Mouse (Mus musculus): ENCODE results near the gene Ankrd34a.

Ankrd34a gene

DNA sequence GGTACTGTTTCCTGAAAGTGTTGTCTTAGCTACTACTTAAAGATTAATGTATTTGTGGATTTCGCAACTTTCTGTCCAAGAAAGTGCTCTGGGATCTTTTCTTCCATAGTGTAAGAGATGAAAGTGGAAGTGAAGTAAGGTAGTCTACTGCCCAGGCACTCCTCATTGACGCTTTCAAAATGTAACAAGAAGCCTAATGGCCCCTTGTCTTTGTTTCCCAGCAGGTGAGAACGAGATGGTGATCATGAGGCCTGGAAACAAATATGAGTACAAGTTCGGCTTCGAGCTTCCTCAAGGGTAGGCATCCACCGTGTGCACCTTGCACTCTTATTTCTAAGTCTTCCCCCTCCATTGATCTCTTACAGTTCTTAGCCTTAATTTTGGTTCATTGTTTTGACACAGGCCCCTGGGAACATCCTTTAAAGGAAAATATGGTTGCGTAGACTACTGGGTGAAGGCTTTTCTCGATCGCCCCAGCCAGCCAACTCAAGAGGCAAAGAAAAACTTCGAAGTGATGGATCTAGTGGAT, 37.7 kb upstream of the Ankrd34a start:
- DNase-seq (ENCODE audit: low read depth, low spot score) = peak; percentile 39
- peaks cover 22% of the 10 kb centered on the region for H3K36me3 ChIP-seq (ENCODE audit: control insufficient read depth, insufficient read depth, low read length, poor library complexity, severe bottlenecking)
- no peaks in the 10 kb centered on the region for H3K27me3 ChIP-seq (ENCODE audit: control insufficient read depth, insufficient read depth, low read length, poor library complexity, severe bottlenecking)

DNA sequence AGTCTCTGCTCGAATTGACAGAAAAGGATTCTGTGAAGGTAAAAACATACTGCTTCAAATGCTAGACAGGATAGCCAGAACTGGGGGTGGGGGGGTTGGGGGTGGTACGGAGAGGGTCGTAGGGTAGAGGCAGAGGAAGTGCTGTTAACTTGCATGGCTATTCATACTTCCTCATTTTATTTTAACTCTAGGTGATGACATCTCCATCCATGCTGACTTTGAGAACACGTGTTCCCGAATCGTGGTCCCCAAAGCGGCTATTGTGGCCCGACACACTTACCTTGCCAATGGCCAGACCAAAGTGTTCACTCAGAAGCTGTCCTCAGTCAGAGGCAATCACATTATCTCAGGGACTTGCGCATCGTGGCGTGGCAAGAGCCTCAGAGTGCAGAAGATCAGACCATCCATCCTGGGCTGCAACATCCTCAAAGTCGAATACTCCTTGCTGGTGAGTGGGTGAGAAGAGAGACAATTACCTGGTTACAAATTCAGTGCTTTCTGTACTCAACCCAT, 37.0 kb upstream of the Ankrd34a start:
- DNase-seq (ENCODE audit: low read depth, low spot score) = peak; percentile 67
- peaks cover 22% of the 10 kb centered on the region for H3K36me3 ChIP-seq (ENCODE audit: control insufficient read depth, insufficient read depth, low read length, poor library complexity, severe bottlenecking)
- H3K27me3 ChIP-seq (ENCODE audit: control insufficient read depth, insufficient read depth, low read length, poor library complexity, severe bottlenecking) = no peaks in the 10 kb centered on the region

DNA sequence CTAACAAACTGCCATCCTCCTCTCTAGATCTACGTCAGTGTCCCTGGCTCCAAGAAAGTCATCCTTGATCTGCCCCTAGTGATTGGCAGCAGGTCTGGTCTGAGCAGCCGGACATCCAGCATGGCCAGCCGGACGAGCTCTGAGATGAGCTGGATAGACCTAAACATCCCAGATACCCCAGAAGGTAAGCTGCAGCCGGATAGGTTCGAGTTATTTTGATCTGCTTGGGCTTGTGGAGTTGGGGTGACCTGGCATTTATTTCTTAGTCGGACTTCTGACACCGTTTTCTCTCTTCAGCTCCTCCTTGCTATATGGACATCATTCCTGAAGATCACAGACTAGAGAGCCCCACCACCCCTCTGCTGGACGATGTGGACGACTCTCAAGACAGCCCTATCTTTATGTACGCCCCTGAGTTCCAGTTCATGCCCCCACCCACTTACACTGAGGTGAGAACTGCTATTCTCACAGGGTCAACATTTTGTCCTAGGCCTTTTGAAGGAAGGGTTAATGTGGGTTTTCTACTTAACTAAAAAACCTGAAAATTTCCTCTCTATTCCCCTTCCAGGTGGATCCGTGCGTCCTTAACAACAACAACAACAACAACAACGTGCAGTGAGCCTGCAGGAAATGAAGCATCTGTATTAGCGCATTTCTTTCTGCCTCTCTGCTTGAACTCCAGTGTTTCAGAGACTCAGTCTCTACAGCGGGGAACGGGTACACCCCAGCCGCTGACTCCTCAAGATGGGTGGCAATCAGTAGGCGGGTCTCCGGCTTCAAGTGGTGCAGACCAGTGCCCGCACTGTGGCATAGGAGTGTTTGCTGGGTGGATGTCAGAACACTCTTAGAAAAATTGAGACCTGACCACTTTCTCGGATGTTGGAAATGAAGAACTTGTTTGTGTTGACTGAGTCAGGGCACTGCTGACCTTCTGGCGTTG, 36.3 kb upstream of the Ankrd34a start:
- Histone ChIP-seq H3K36me3 (ENCODE audit: control insufficient read depth, insufficient read depth, low read length, poor library complexity, severe bottlenecking) (peaks cover 22% of the 10 kb centered on the region), H3K27me3 (ENCODE audit: control insufficient read depth, insufficient read depth, low read length, poor library complexity, severe bottlenecking) (no peaks in the 10 kb centered on the region)
- DNase-seq (ENCODE audit: low read depth, low spot score) = peak; percentile 34

DNA sequence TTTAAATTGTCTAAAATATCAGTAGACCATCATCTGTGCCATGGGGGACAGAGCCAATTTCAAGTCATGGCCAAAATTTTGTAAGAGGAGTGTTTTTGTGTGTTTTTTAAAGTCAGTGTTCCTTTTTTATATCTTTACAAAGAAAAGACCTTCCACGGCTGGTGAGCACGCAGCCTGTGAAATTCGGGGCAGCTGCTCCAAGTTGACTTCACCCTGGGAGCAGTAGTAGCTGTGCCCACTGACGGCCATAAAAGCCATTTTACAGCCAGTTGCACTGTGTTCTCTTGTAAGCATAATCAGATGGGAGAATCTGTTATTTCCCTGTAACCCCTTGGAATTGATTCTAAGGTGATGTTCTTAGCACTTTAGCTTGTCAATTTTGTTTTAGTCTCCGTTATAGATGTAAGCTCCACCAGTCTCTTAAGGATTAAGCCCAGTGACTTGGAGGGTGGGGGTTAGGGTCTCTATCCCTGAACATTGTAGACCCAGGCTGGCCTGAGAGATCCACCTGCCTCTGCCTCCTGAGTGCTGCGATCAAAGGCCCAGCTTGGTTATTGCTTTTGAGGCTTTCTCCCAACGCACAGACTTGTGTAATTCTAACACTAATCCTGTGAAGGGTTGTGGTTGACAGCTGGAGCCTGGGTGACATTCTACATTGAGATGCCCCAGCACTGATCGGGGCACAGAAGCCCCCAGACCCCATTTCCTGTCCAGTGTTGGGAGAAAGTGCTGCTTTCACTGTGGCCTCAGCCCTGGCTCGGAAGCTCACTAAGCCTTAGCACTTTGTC, 35.4 kb upstream of the Ankrd34a start:
- no peaks in the 10 kb centered on the region for H3K27me3 ChIP-seq (ENCODE audit: control insufficient read depth, insufficient read depth, low read length, poor library complexity, severe bottlenecking)
- H3K36me3 ChIP-seq (ENCODE audit: control insufficient read depth, insufficient read depth, low read length, poor library complexity, severe bottlenecking) = peaks cover 22% of the 10 kb centered on the region
- DNase-seq (ENCODE audit: low read depth, low spot score) = no peak

DNA sequence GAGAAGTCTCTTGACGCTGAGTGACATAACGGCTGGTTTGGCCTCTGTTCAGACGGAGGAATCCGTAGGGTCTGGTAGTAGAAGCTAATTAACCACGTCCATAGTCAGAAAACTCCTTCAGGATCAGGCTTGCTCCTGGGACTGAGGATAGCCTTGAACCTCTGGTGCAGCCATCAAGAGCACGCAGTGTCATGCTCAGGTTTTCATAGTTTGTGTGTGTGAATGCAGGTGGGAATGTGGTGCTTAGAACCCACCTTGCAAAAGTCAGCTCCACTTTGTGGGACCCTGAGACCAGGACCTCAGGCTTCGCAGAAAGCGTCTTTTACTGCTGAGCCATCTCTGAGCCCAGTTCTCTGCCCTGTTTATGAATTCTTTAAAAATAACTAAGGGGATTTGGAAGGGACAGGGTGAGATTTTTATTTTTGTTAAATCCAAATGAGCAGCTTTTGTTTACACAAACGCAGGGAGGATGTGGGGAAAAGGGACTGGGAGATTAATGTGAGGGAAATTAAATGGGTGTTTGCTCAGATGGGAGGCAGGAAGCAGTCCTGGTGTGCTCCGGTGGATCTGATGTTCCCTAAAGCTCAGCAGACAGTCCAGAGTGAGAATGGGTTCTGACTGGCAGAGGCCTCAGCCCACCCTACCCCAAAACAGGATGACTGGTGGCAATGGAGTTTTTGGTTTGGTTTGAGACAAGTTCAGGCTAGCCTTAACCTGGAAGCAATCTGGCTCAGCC, 34.3 kb upstream of the Ankrd34a start:
- Histone ChIP-seq H3K36me3 (ENCODE audit: control insufficient read depth, insufficient read depth, low read length, poor library complexity, severe bottlenecking) (peaks cover 22% of the 10 kb centered on the region), H3K27me3 (ENCODE audit: control insufficient read depth, insufficient read depth, low read length, poor library complexity, severe bottlenecking) (no peaks in the 10 kb centered on the region)
- DNase-seq (ENCODE audit: low read depth, low spot score) = no peak

DNA sequence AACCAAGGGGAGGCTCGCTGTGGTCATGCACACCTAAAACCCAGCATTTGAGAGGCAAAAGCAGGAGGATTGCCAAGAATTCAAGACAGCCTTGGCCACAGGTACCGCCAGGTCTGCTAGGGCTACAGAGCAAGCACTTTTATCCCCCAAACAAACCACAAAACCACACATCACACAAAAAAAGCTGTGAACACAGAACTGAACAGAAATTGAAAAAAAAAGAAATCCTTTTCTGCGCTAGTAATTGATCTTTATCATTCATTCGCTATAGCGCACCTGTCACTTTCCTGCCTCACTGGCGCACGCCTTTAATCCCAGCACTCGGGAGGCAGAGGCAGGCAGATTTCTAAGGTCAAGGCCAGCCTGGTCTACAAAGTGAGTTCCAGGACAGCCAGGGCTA, 33.2 kb upstream of the Ankrd34a start:
- no peak for DNase-seq (ENCODE audit: low read depth, low spot score)

DNA sequence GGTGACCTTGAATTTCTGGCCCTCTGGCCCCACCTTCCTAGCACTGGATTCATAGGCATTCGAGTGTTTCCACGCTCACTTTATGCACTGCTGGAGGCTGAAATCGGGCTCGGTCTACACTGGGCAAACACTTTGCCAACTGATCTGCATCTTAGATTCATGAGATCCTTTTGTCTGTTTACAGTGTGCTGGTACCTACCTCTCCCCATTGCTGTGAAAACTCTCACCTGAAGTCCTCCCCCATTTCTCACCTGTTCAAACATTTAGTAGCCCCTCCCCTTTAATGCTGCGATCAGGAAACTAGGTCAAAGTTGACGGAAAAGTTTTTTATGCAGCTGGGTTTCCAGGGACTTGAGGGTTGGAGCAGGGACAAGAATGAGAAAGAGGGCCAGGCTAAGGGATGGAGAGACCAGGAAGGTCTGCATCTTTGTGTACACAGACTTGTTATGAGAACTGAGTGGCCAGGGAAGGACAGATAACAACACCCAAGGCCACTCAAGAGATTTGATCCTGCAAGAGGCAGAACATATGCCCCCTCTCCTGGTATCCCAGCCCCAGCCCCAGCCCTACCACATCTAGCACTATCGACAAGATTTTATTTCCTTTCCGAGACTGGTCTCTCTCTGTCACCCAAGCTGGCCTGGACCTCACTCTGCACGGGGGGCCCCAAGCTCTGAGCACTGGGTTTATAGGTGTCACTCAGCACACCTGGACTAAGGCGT, 32.4 kb upstream of the Ankrd34a start:
- Histone ChIP-seq H3K27me3 (ENCODE audit: control insufficient read depth, insufficient read depth, low read length, poor library complexity, severe bottlenecking) (no peaks in the 10 kb centered on the region), H3K36me3 (ENCODE audit: control insufficient read depth, insufficient read depth, low read length, poor library complexity, severe bottlenecking) (peaks cover 18% of the 10 kb centered on the region)
- no peak for DNase-seq (ENCODE audit: low read depth, low spot score)

More for the DNA sequence above, 33.2 kb upstream of the Ankrd34a start:
- H3K27me3 ChIP-seq (ENCODE audit: control insufficient read depth, insufficient read depth, low read length, poor library complexity, severe bottlenecking) = no peaks in the 10 kb centered on the region
- peaks cover 22% of the 10 kb centered on the region for H3K36me3 ChIP-seq (ENCODE audit: control insufficient read depth, insufficient read depth, low read length, poor library complexity, severe bottlenecking)

DNA sequence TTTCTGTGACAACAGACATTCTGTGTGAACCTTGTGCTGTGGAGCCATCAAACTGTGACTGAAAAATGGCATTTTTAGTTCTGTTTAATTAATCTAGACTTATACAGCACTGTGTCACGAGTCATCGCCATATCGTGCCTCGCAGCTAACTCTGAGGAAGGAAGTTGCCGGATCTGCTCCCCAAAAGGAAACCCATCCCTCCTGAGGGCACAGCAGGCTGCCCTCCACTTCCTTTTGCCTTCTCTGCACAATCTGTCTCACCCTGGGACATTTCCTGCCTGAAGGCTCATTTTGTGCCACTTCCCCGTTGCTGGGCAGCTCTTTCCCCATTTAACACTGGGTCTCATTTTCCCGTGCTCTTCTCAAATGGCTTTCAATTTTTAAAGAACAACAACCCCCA, 31.8 kb upstream of the Ankrd34a start:
- peak; percentile 80 for DNase-seq (ENCODE audit: low read depth, low spot score)
- Histone ChIP-seq H3K36me3 (ENCODE audit: control insufficient read depth, insufficient read depth, low read length, poor library complexity, severe bottlenecking) (peaks cover 18% of the 10 kb centered on the region), H3K27me3 (ENCODE audit: control insufficient read depth, insufficient read depth, low read length, poor library complexity, severe bottlenecking) (no peaks in the 10 kb centered on the region)

DNA sequence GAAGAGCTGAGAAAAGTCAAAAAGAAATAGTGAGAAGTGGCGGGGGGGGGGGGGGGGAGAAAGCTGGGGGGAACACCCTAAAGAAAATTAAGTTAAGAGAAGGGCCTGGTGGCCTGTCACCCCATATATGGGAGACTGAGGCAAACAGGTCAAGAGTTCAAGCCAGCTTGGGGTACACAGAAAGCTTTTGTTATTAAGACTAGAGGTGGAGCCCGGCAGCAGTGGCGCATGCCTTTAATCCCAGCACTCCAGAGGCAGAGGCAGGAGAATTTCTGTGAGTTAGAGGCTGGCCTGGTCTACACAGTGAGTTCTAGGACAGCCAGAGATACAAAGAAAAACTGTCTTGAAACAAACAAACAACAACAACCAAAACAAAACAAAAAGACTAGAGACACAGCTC, 31.3 kb upstream of the Ankrd34a start:
- H3K36me3 ChIP-seq (ENCODE audit: control insufficient read depth, insufficient read depth, low read length, poor library complexity, severe bottlenecking) = peaks cover 14% of the 10 kb centered on the region
- H3K27me3 ChIP-seq (ENCODE audit: control insufficient read depth, insufficient read depth, low read length, poor library complexity, severe bottlenecking) = no peaks in the 10 kb centered on the region
- no peak for DNase-seq (ENCODE audit: low read depth, low spot score)

DNA sequence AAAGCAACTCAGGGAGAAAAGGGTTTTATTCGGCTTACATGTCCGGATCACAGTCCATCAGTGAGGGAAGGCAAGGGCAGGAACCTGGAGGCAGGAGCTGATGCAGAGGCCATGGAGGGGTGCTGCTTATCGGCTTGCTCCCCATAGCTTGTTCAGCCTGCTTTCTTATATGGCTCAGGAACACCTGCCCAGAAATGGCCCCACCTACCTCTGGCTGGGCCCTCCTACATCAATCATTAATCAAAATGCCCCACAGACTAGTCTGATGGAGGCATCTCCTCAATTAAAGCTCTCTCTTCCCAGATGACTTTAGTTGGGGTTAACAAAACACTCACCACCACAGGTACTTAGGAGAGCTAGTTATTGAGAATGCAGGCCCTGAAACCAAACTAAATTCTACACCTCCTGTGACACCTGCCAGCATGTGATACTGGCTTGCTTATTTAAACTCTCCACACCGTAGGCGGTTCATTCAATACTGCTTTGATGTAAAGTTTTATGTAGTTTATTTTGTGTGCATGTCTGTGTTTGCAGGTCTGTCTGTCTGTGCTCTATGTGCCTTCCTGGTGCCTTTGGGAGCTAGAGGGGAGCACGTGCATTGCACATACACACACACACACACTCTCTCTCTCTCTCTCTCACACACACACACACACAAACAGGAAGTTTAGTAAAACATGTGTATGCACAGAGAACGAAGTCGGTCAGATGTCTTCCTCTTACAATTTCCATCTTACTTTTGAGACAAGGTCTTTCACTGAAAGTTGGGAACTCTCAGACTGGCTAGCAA, 29.6 kb upstream of the Ankrd34a start:
- H3K27me3 ChIP-seq (ENCODE audit: control insufficient read depth, insufficient read depth, low read length, poor library complexity, severe bottlenecking) = no peaks in the 10 kb centered on the region
- peak; percentile 29 for DNase-seq (ENCODE audit: low read depth, low spot score)
- H3K36me3 ChIP-seq (ENCODE audit: control insufficient read depth, insufficient read depth, low read length, poor library complexity, severe bottlenecking) = no peaks in the 10 kb centered on the region; the same call in 1 of the 2 replicates

DNA sequence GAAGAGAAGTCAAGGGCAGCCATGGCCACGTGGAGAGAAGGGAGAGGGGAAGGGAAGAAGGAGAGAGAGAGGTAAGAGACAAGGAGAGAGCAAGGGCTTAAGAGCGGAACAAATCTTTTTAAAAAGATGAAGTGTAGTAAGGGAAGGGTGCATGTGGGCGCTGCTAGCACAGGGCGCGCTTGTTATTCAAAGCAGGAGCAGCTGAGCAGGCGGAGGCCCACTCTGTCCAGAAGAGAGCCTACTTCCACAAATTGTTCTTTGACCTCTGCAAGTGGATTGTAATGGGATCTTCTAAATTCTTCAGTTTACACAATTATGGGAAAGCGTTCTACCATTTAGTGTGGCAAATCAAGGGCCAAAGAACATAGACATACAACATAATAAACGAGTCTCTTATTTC, 27.8 kb upstream of the Ankrd34a start:
- no peak for DNase-seq (ENCODE audit: low read depth, low spot score)
- no peaks in the 10 kb centered on the region for H3K36me3 ChIP-seq (ENCODE audit: control insufficient read depth, insufficient read depth, low read length, poor library complexity, severe bottlenecking)
- H3K27me3 ChIP-seq (ENCODE audit: control insufficient read depth, insufficient read depth, low read length, poor library complexity, severe bottlenecking) = no peaks in the 10 kb centered on the region

DNA sequence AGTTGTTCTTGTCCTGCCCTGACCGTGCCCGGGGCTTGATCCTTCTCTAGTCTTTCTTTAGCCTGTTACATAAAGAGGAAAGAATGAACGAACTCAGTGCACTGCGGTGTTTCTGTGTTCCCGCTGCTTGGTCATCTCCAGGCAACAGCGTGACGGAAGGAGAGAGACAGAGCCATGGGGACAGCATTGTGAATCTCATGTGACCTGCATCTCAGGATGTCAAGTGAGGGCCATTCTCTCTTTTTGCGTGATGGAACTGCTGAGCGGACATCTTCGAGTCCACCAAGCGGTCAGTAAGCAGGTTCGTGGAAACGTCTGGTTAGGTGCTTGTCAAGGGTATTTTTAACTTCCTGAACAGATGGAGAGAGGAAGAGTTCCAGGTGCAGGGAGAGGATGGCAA, 26.9 kb upstream of the Ankrd34a start:
- Histone ChIP-seq H3K36me3 (ENCODE audit: control insufficient read depth, insufficient read depth, low read length, poor library complexity, severe bottlenecking) (no peaks in the 10 kb centered on the region), H3K27me3 (ENCODE audit: control insufficient read depth, insufficient read depth, low read length, poor library complexity, severe bottlenecking) (no peaks in the 10 kb centered on the region)
- no peak for DNase-seq (ENCODE audit: low read depth, low spot score)

DNA sequence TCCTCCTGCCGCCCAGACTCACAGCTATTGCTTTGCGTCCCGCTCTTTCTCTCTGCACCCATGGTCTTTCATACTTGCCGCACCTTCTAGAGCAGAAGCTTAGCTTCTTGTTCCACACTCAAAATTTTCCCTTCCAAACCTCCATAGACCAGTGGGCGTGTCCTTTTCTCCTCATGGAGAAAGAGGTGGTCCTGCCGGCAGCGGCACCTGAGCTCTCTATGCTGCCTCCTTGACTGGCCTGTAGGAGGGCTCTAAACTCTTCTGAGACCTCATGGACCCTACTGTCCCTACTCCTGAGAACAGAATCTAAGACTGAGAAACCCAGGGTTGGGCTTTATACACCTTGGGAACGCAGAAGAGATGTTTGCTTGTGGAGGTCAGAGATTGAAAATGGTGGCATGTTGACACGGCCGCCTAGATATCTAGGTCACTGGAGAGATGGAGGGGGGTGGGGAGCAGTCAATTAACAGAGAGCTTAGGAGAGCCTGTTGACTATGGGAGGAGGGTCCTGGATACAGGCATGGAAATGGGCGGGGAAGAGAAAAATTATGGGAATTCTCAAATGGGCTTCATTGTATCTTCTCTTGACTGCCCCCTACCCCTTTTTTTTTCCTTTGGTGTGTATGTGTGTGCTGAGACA, 26.4 kb upstream of the Ankrd34a start:
- no peak for DNase-seq (ENCODE audit: low read depth, low spot score)
- H3K36me3 ChIP-seq (ENCODE audit: control insufficient read depth, insufficient read depth, low read length, poor library complexity, severe bottlenecking) = no peaks in the 10 kb centered on the region
- H3K27me3 ChIP-seq (ENCODE audit: control insufficient read depth, insufficient read depth, low read length, poor library complexity, severe bottlenecking) = no peaks in the 10 kb centered on the region

Data from splenic B cell, adult 2 months (primary cell).